In the genomic region with DNA sequence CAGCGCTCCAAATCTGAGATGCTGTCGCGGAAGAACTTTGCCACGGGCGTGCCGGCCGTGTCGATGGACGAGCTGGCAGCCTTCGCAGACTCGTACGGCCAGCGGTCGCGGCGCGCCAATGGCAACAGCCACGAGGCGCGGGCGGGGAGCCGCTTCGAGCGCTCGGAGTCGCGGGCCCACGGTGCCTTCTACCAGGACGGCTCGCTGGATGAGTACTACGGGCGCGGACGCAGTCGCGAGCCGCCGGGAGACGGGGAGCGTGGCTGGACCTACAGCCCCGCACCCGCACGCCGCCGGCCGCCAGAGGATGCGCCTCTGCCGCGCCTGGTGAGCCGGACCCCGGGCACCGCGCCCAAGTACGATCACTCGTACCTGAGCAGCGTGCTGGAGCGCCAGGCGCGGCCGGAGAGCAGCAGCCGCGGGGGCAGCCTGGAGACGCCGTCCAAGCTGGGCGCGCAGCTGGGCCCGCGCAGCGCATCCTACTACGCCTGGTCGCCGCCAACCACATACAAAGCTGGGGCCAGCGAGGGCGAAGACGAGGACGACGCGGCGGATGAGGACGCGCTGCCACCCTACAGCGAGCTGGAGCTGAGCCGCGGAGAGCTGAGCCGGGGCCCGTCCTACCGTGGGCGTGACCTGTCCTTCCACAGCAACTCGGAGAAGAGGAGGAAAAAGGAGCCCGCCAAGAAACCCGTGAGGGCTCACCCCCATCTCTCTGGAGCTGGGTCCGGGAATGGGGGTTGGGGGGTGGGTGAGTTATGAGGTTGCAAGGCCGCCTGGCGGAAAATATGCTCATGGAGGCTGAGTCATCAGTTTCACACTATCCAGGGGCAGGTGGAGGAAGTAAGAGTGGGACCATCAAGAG, we compare ENCODE assay signal across 8 mouse cellular contexts. TPM values are rescaled to one million over a fixed set of nuclear protein-coding genes. Genes with fewer than 3 reads are reported as not detected.
DNase-seq lines count a peak whose midpoint lies in the region; ATAC-seq lines count a peak whose summit lies in the region.

No protein-coding gene starts in this region.

- no peaks in the 10 kb centered on the region for H3K4me1 ChIP-seq in liver, embryonic 11.5 days (replicated peaks; ENCODE audit: control insufficient read depth, insufficient read depth, low read length)
- H3K4me1 ChIP-seq in neural tube, embryonic 11.5 days (ENCODE audit: control insufficient read depth, insufficient read depth, low read length): peaks cover 5% of the 10 kb centered on the region

- peak overlapping the region; percentile 43 for H3K4me3 ChIP-seq in liver, embryonic 11.5 days (ENCODE audit: low read depth, low read length)
- peak overlapping the region; percentile 44 for H3K4me3 ChIP-seq in neural tube, embryonic 11.5 days (ENCODE audit: low read depth, low read length)

- H3K4me2 ChIP-seq in liver, embryonic 11.5 days: peak overlapping the region; percentile 66
- peak overlapping the region; percentile 85 for H3K4me2 ChIP-seq in neural tube, embryonic 11.5 days (ENCODE audit: low read depth)

- WGBS in liver, embryonic 11.5 days: 2% methylated on average over 94 of the region's 94 CpGs
- WGBS in neural tube, embryonic 11.5 days: 1% methylated on average over 93 of the region's 94 CpGs

- H3K9ac ChIP-seq in liver, embryonic 11.5 days (ENCODE audit: low read depth, low read length): no peak overlapping the region
- peak overlapping the region; percentile 53 for H3K9ac ChIP-seq in neural tube, embryonic 11.5 days (ENCODE audit: low read length)

- H3K36me3 ChIP-seq in liver, embryonic 11.5 days (ENCODE audit: control insufficient read depth, insufficient read depth, low read length): no peaks in the 10 kb centered on the region
- H3K36me3 ChIP-seq in neural tube, embryonic 11.5 days (ENCODE audit: control insufficient read depth, insufficient read depth, low read length): no peaks in the 10 kb centered on the region; the same call in 1 of the 2 replicates

- H3K27me3 ChIP-seq in liver, embryonic 11.5 days (replicated peaks; ENCODE audit: control insufficient read depth, insufficient read depth, low read length): peaks cover 38% of the 10 kb centered on the region
- H3K27me3 ChIP-seq in neural tube, embryonic 11.5 days (ENCODE audit: control insufficient read depth, insufficient read depth, low read length): peaks cover 2% of the 10 kb centered on the region; the same call in 1 of the 2 replicates

- H3K9me3 ChIP-seq in liver, embryonic 11.5 days (ENCODE audit: control insufficient read depth, low read length): no peaks in the 10 kb centered on the region
- H3K9me3 ChIP-seq in neural tube, embryonic 11.5 days (ENCODE audit: control insufficient read depth, low read length): no peaks in the 10 kb centered on the region

- peak; percentile 35 to 43; a peak in 3 of 4 replicates for ATAC-seq in hematopoietic stem cell, adult 5-6 weeks (replicated peaks in 1 of 2; ENCODE audit: insufficient read depth in 1 of 2, low FRiP score in 2 of 2, low TSS enrichment in 1 of 2, low read depth in 1 of 2, poor library complexity in 2 of 2, severe bottlenecking in 2 of 2)
- 0 out of 2 replicates have a peak, but pooled peaks have one; percentile 31 for ATAC-seq in liver, embryonic 11.5 days (replicated peaks; ENCODE audit: low FRiP score)
- ATAC-seq in neural tube, embryonic 11.5 days (ENCODE audit: insufficient read depth, low FRiP score, low TSS enrichment): peak; percentile 83
- no peak for ATAC-seq in activated CD4-positive, CD25-positive, alpha-beta regulatory T cell, adult 4 months

- no peak overlapping the region for H3K27ac ChIP-seq in liver, embryonic 11.5 days (ENCODE audit: low read depth, low read length)
- no peak overlapping the region for H3K27ac ChIP-seq in neural tube, embryonic 11.5 days (ENCODE audit: low read depth, low read length)

- peak; percentile 23 for DNase-seq in thymus, postnatal 4 days
- DNase-seq in thymus, postnatal 10 days (ENCODE audit: low spot score in 2 of 2): no peak
- DNase-seq in embryo, embryonic 9.5 days (ENCODE audit: extremely low spot score): peak; percentile 65
- peak; percentile 36 for DNase-seq in liver, embryonic 11.5 days (ENCODE audit: low spot score)
- peak; percentile 72 for DNase-seq in neural tube, embryonic 11.5 days (ENCODE audit: low spot score)
- DNase-seq in c-Kit-positive CD71-positive TER-119-positive erythroid progenitor cells, embryonic 14.5 days (ENCODE audit: low spot score): no peak

RNA-seq across cellular contexts. Expression of a gene that starts 55.1 kb away (rescaled TPM):
- total RNA-seq in hematopoietic stem cell, adult 5-6 weeks (2017): not detected in 2 replicates
- 0.43 and 0.53 TPM in 2 replicates for polyA plus RNA-seq in liver, embryonic 11.5 days (2014; fragmentation: Nextera tagmentation; extraction: Ambion mirVana)
- 4.6 and 5.1 TPM in 2 replicates for polyA plus RNA-seq in neural tube, embryonic 11.5 days (2014; fragmentation: Nextera tagmentation; extraction: Ambion mirVana)
- not detected for polyA plus RNA-seq in activated CD4-positive, CD25-positive, alpha-beta regulatory T cell, adult 4 months (2017; shearing (Covaris generic))

Comparison
In these comparisons a context has a peak if more than half of its experiments do, and no peak if none do; other contexts are left out.
1. DNase-seq: peak in thymus, postnatal 4 days (single experiment), embryo, embryonic 9.5 days (single experiment), liver, embryonic 11.5 days (single experiment) and neural tube, embryonic 11.5 days (single experiment); none in thymus, postnatal 10 days (0 of 2) and c-Kit-positive CD71-positive TER-119-positive erythroid progenitor cells, embryonic 14.5 days (single experiment).